Mouse (Mus musculus) midbrain, embryonic 12.5 days (tissue): ENCODE measurements around the gene Ext2. TPM values are rescaled to one million over a fixed set of nuclear protein-coding genes. Genes with fewer than 3 reads are reported as not detected.

Experiments used
- ATAC-seq: fragments of 200-750 bp; cut with Nextera tagmentation; 2 replicates; pipeline ENCODE4 v1.8.0; 2017; ENCODE audit warnings: low read depth, moderate TSS enrichment, moderate library complexity; ENCODE audit not compliant: low FRiP score
- H3K27ac ChIP-seq: fragments of 300-500 bp; sonication (generic); replicated peaks from 2 replicates; pipeline ENCODE4 v1.5.1; 2016; ENCODE audit warnings: mild to moderate bottlenecking
- H3K27me3 ChIP-seq: fragments of 300-500 bp; sonication (generic); 2 replicates; pipeline ENCODE4 v1.6.1; 2016; ENCODE audit warnings: mild to moderate bottlenecking
- H3K36me3 ChIP-seq: fragments of 300-500 bp; sonication (generic); 2 replicates; pipeline ENCODE4 v1.6.1; 2016
- H3K4me1 ChIP-seq: fragments of 300-500 bp; sonication (generic); 2 replicates; pipeline ENCODE4 v1.6.1; 2016
- H3K4me2 ChIP-seq: fragments of 300-500 bp; sonication (generic); replicated peaks from 2 replicates; pipeline ENCODE4 v1.6.1; 2016; ENCODE audit warnings: mild to moderate bottlenecking, moderate library complexity
- H3K4me3 ChIP-seq: fragments of 300-500 bp; sonication (generic); 2 replicates; pipeline ENCODE4 v1.5.1; 2016; ENCODE audit warnings: mild to moderate bottlenecking
- H3K9ac ChIP-seq: fragments of 300-500 bp; sonication (generic); replicated peaks from 2 replicates; pipeline ENCODE4 v1.6.1; 2016; ENCODE audit warnings: mild to moderate bottlenecking, moderate library complexity
- H3K9me3 ChIP-seq: fragments of 300-500 bp; sonication (generic); 2 replicates; pipeline ENCODE4 v1.6.1; 2016; ENCODE audit warnings: mild to moderate bottlenecking
- whole genome bisulfite sequencing: fragments of 180-500 bp; shearing (Covaris S2); methylation state at CpG from one replicate; pipeline ENCODE4 v1.1.7; 2016; 5-methylcytosine and 5-hydroxymethylcytosine counted together
- polyA plus RNA-seq: library from polyadenylated mRNA; unstranded; fragments of >200 nt; fragmentation: Nextera tagmentation; extraction: Ambion mirVana; gene quantifications from 2 replicates; pipeline ENCODE4 v1.2.1, GENCODE M21; 2016

Ext2 gene
- 74.6 and 75.3 TPM in 2 replicates for polyA plus RNA-seq

DNA sequence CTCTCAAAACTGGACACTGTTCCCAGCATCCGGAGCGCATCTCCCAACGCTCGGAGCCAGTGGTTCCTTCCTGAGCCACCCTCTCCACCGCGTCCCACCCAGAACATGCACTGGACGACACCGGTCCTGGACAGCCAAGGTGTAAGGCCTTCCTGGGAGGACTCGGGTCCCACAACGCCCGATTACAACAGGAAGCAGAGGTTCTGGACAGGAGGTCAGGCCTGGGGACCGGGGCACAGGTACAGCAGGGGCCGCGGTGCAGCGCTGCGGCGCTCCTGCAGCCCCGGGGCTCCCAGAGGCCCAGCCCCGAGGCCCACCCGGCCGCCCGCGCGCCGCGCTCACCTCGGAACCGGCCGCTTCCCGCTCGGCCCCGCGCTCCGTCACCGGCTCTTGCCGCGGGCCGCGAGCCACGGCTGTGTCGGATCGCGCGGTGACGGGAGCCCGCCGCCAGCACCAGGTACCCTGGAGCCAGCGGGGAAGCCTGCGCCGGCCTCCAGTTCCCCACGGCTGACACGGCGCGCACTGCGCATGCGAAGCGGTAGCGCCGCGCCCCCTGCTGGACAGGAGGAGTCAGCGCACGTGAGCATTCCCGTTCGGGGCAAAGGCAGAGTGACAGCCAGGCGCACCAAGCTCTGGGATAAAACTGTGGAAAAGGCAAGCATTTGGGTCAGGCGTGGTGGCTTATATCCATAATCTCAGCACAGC lies at the start of gene Ext2:
Gene Ext2, minus strand, starts transcription at position 524 of the 705 bp plus-strand sequence.
- under 1% methylated on average over 66 of the region's 66 CpGs for WGBS

DNA sequence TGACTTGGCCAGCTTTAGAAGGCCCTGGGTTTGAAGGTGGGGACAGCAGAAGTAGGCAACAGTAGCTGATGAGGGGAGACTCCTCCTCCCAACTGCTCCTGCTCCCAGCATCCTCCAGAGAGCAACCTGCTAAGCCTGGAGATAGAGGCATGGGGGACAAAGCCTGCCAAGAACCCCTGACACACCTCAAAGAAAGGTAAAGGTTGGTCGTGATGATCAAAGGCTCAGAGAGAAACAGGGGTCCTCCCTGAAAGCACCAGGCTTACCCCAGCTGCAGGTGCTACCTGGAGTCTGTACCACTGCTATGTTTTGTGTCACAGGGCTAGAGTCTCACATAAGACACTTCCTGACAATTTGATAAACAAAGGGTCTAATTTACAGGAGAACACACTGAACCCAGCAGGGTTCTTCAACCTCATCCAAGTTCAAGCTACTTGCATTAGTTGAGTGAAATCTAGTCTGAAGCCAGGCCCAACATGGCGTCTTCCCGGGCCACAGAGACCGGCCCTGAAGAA lies 49.1 kb upstream of the Ext2 start:
- no peak overlapping the region for H3K4me3 ChIP-seq
- no peak overlapping the region for H3K4me2 ChIP-seq
- H3K36me3 ChIP-seq = no peaks in the 10 kb centered on the region
- H3K27ac ChIP-seq = no peak overlapping the region
- no peak for ATAC-seq
- H3K27me3 ChIP-seq = peaks cover 11% of the 10 kb centered on the region; the same call in 1 of the 2 replicates
- no peak overlapping the region for H3K9ac ChIP-seq
- WGBS = 87% methylated on average over 4 of the region's 4 CpGs
- H3K4me1 ChIP-seq = peaks cover 10% of the 10 kb centered on the region
- no peaks in the 10 kb centered on the region for H3K9me3 ChIP-seq

More for the DNA sequence above, at the start of gene Ext2:
- H3K4me3 ChIP-seq = peak within 1 kb of the TSS; percentile 90
- H3K9ac ChIP-seq = peak within 1 kb of the TSS; percentile 94
- H3K4me1 ChIP-seq = peaks cover 9% of the 10 kb centered on the region
- H3K27me3 ChIP-seq = no peaks in the 10 kb centered on the region
- H3K36me3 ChIP-seq = peaks cover 9% of the 10 kb centered on the region
- H3K4me2 ChIP-seq = peak within 1 kb of the TSS; percentile 81
- H3K9me3 ChIP-seq = no peaks in the 10 kb centered on the region
- ATAC-seq = peak; percentile 92
- peak within 1 kb of the TSS; percentile 58; the same call in 1 of the 2 replicates for H3K27ac ChIP-seq

DNA sequence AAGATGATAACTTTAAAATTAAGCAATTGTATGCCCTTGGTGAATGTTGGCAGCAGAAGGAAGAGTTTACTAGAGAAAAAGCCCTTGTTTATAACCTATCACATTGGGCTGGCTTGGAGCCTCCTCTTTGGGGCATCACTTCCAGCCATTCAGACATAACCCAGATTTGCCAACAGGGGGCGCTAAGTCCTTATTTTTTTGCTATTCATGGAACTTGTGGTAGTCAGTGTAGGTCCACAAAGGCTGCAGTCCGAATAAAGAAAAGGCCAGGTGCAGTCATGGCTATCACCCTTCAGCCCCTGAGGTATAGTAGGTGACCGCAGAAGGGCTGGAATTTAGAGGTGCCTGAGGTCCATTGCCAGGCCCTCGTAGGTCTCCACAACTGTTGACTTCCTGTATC lies 48.5 kb upstream of the Ext2 start:
- Histone ChIP-seq H3K4me3 (no peak overlapping the region), H3K9ac (no peak overlapping the region), H3K27ac (no peak overlapping the region), H3K9me3 (no peaks in the 10 kb centered on the region), H3K27me3 (peaks cover 11% of the 10 kb centered on the region; the same call in 1 of the 2 replicates), H3K4me2 (no peak overlapping the region), H3K4me1 (peaks cover 10% of the 10 kb centered on the region), H3K36me3 (no peaks in the 10 kb centered on the region)
- ATAC-seq = peak; percentile 39; the same call in 1 of the 2 replicates
- 41% methylated on average over 4 of the region's 4 CpGs for WGBS

DNA sequence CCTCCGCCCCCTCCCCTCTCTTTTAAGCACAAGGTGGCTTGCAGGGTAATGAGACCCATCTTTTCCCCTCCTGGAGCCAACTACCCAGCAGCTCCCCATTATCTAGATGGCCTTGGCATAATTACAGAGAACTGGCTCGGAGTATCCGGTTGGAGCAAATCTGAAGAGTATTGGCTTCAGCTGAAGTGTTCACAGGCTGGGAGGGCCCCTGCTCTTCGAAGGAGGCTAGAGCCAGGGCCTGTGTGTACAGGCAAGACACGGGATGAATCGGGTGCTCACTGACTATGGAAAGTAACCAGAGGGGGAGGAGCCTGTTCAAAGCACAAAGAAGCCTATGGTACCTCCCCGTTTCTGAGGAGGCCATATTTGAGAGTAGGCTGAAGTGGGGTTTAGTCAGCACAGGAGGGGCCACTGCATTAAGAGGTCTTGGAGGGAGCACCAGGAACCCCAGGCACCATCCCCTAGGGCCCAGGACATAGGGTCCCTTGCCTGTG lies 46.8 kb upstream of the Ext2 start, which contains the start of gene Accsl:
Gene Accsl, minus strand, starts transcription at position 51 of the 494 bp plus-strand sequence.
- Histone ChIP-seq H3K9me3 (no peaks in the 10 kb centered on the region), H3K9ac (no peak within 1 kb of the TSS), H3K36me3 (no peaks in the 10 kb centered on the region), H3K4me3 (no peak within 1 kb of the TSS), H3K4me2 (no peak within 1 kb of the TSS), H3K4me1 (peaks cover 9% of the 10 kb centered on the region), H3K27me3 (peaks cover 11% of the 10 kb centered on the region; the same call in 1 of the 2 replicates), H3K27ac (no peak within 1 kb of the TSS)
- ATAC-seq = no peak
- 79% methylated on average over 7 of the region's 7 CpGs for WGBS

DNA sequence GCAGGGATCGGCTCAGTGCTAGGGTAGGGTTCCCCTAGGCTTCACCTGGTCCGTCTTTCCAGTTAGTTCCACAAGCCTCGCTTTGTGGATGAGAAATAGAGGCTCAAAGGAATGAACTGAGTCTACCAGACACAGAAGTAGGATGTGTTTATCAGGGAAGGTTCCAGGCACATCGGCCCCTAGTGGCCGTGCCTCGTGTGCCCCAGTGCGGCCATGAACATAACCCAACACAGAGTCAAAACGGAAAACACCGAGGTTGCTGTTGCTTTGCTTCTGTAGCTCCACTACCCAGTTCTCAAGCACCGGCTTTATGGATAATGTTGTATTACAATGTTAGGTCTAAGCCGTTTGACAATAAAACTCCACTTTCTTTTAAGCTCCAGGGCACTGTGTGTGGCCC lies 46.2 kb upstream of the Ext2 start:
- Histone ChIP-seq H3K9ac (no peak overlapping the region), H3K9me3 (no peaks in the 10 kb centered on the region), H3K27ac (no peak overlapping the region), H3K4me3 (no peak overlapping the region), H3K4me2 (no peak overlapping the region), H3K27me3 (peaks cover 11% of the 10 kb centered on the region; the same call in 1 of the 2 replicates), H3K36me3 (no peaks in the 10 kb centered on the region), H3K4me1 (peaks cover 3% of the 10 kb centered on the region)
- no peak for ATAC-seq
- 87% methylated on average over 11 of the region's 11 CpGs for WGBS

DNA sequence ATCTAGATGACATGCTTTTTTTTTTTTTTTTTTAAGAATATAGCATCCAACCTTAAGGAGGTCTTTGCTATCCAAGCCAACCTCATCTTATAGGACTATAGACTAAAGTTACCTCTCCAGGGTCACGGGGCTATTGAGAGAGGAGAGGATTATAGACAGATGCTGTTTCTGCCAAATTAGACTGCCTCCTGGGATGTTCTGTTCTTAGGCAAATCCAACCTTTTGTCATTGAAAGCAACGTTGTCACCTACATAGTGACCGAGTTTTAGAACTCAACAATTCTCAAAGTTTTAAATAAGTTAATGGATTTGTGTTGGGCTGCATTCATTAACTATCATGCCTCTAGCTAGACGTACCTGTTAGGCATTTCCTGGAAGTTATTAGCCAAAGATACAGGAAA lies 40.9 kb upstream of the Ext2 start:
- Histone ChIP-seq H3K4me3 (no peak overlapping the region), H3K27me3 (0 out of 2 replicates have a peak, but pooled peaks cover under 1% of the 10 kb centered on the region), H3K4me2 (no peak overlapping the region)

DNA sequence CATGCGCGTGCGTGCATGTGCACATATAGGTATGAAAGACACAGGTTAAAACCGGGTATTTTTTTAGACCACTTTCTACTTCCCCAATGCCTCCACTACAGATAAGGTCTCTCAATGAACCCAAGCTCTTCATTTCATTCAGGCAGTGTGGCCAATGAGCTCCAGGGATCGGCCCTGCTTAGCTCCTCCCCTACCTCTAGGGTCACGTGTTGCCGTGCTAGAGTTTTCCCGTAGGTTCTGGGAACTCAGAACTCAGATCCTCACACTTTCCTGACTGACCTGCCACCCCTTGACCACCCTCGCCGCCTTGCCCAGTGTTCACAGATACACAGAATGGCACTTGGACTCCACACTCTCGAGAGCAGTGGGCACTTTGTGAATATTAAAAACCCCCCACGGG lies 36.5 kb upstream of the Ext2 start:
- Histone ChIP-seq H3K27me3 (no peaks in the 10 kb centered on the region), H3K27ac (no peak overlapping the region), H3K4me2 (no peak overlapping the region), H3K36me3 (no peaks in the 10 kb centered on the region), H3K4me3 (no peak overlapping the region), H3K9me3 (no peaks in the 10 kb centered on the region), H3K9ac (no peak overlapping the region), H3K4me1 (no peaks in the 10 kb centered on the region)
- ATAC-seq = no peak
- 75% methylated on average over 12 of the region's 12 CpGs for WGBS

More for the DNA sequence above, 40.9 kb upstream of the Ext2 start:
- Histone ChIP-seq H3K4me1 (no peaks in the 10 kb centered on the region), H3K36me3 (no peaks in the 10 kb centered on the region), H3K9me3 (no peaks in the 10 kb centered on the region), H3K9ac (no peak overlapping the region), H3K27ac (no peak overlapping the region)
- no peak for ATAC-seq
- WGBS = 61% methylated on average over 4 of the region's 4 CpGs

DNA sequence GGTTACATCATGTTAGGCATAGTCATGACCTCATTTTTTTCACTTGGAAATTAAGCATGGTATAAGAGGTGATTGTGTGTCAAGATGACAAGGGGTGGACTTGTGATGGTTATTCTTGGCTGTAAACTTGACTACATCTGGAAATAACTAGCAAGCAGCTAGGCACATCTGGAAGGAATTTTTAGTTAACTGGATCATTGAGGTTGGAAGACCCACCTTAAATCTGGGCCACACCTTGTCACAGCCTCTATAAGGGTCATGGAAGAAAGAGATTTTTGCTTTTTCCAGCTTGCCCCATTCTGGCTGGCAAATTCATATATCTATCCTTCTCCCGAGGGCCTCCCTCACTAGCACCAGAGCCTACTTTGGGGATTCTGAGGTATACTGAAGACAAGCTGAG lies 28.9 kb upstream of the Ext2 start:
- H3K4me1 ChIP-seq = peaks cover 11% of the 10 kb centered on the region
- ATAC-seq = no peak
- 0 out of 2 replicates have a peak, but pooled peaks cover 4% of the 10 kb centered on the region for H3K36me3 ChIP-seq
- H3K27ac ChIP-seq = no peak overlapping the region
- no peak overlapping the region for H3K9ac ChIP-seq
- no peak overlapping the region for H3K4me3 ChIP-seq
- 0 out of 2 replicates have a peak, but pooled peaks cover 5% of the 10 kb centered on the region for H3K27me3 ChIP-seq
- H3K4me2 ChIP-seq = no peak overlapping the region
- WGBS = 93% methylated on average over 1 of the region's 1 CpGs
- H3K9me3 ChIP-seq = no peaks in the 10 kb centered on the region

DNA sequence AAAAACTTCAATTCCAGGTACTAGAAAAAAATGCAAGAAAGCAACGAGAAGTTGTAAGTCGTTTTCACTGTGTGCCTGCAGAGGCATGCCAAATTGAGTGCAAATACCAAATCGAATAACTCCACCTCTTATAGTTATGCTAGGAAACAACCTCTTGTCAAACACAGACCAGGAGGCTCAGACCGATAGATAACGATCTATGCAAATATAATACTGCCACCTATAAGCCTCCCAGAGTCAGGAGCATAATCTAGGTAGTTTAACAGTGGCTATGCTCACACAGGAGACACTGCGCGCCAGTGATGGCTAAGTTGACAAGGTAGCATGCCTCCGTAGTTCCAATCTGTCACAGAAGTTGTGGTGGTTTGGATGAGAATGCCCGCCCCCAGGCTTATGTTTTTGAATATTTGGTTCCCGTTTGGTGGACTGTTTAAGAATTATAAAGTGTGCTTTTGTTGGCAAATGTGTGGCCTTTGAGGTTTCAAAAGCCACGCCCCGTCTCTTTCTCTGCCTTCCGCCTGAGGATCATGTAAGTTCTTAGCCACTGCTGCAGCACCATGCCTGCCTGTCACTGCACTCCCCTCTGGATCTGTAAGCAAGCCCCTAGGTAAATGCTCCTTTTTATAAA lies 28.1 kb upstream of the Ext2 start:
- Histone ChIP-seq H3K4me3 (peak overlapping the region; percentile 60; the same call in 1 of the 2 replicates), H3K9ac (no peak overlapping the region)

DNA sequence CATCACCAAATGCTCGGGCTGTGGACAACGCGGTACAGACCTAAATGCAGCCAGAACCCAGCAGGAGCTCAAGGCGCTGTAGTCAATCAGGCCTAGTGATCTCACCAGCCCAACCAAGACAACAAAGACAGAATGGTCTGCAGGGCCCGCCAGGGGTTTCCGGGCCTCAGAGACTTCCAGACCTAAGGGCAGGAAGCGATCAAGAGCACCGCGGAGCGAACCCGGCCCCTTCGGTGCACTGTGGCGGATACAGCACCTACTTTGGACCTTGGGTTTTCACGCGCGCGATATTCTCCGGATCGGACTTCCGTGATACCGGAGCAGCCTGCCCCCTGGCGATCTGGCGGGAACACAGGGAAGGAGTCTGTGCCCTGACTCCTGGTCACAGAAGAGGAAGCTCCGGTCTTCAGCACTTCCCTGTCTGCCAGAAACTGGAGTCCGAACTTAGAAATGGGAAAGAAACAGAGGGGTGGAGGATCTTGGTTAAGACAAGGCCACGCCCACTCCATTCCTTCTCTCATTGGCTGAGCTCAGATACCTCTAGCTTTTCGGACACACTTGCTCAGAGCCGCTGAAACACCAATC lies 27.2 kb upstream of the Ext2 start, which contains the start of gene Accs:
Gene Accs, minus strand, starts transcription at position 439 of the 585 bp plus-strand sequence.
- Histone ChIP-seq H3K4me3 (peak within 1 kb of the TSS; percentile 60), H3K36me3 (0 out of 2 replicates have a peak, but pooled peaks cover 14% of the 10 kb centered on the region), H3K27me3 (0 out of 2 replicates have a peak, but pooled peaks cover 5% of the 10 kb centered on the region), H3K9me3 (no peaks in the 10 kb centered on the region), H3K9ac (peak within 1 kb of the TSS; percentile 74), H3K4me1 (peaks cover 11% of the 10 kb centered on the region), H3K27ac (peak within 1 kb of the TSS; percentile 68), H3K4me2 (peak within 1 kb of the TSS; percentile 68)
- ATAC-seq = peak; percentile 88
- under 1% methylated on average over 28 of the region's 28 CpGs for WGBS

More for the DNA sequence above, 28.1 kb upstream of the Ext2 start:
- 0 out of 2 replicates have a peak, but pooled peaks cover 5% of the 10 kb centered on the region for H3K27me3 ChIP-seq
- peaks cover 11% of the 10 kb centered on the region for H3K4me1 ChIP-seq
- 0 out of 2 replicates have a peak, but pooled peaks cover 10% of the 10 kb centered on the region for H3K36me3 ChIP-seq
- no peaks in the 10 kb centered on the region for H3K9me3 ChIP-seq
- ATAC-seq = no peak
- peak overlapping the region; percentile 68 for H3K4me2 ChIP-seq
- H3K27ac ChIP-seq = no peak overlapping the region
- 50% methylated on average over 13 of the region's 13 CpGs for WGBS

DNA sequence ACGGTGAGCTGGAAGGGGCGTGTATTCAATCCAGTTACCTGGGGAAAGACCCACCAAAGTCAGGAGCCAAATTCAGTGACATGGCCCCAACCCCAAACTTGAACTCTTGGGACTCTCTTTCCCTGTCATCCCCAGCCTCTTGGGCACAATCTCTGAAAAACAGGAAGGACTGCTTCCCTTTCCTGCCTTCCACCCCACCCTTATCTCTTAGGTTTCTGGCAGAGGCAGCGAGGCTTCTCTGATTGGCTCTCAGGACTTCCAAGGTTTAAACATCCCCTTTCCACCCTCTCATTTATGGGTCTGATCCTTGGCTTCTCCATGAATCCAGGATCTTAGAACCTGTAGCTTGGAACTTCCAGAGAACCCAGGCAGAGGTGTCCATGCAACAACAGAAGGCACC lies 19.0 kb upstream of the Ext2 start:
- Histone ChIP-seq H3K27ac (no peak overlapping the region), H3K4me1 (no peaks in the 10 kb centered on the region), H3K36me3 (peaks cover 86% of the 10 kb centered on the region), H3K4me3 (no peak overlapping the region), H3K9ac (no peak overlapping the region), H3K27me3 (no peaks in the 10 kb centered on the region), H3K9me3 (no peaks in the 10 kb centered on the region), H3K4me2 (no peak overlapping the region)
- WGBS = 94% methylated on average over 3 of the region's 3 CpGs
- no peak for ATAC-seq
